Mouse (Mus musculus) limb, embryonic 11.5 days (tissue): ENCODE data around the gene Foxi1. TPM values are rescaled to one million over a fixed set of nuclear protein-coding genes. Genes with fewer than 3 reads are reported as not detected.
"Not testable (repeated sequence)": the region's sequence is repeated elsewhere in the genome, so short reads cannot be mapped to it uniquely, and the experiment has no call there.

ENCODE experiments used
- ATAC-seq: fragments of 200-750 bp; cut with Nextera tagmentation; 2 replicates; pipeline ENCODE4 v1.8.0; 2017; ENCODE audit warnings: low read depth; ENCODE audit not compliant: insufficient number of reproducible peaks, low FRiP score, low TSS enrichment
- DNase-seq: peaks from one replicate; pipeline ENCODE4 v3.0.0-alpha.2; 2015; ENCODE audit warnings: low spot score
- H3K27ac ChIP-seq: fragments of 300-500 bp; sonication (generic); replicated peaks from 2 replicates; pipeline ENCODE4 v1.5.1; 2014; ENCODE audit warnings: low read depth, mild to moderate bottlenecking, low read length
- H3K27me3 ChIP-seq: fragments of 300-500 bp; sonication (generic); 2 replicates; pipeline ENCODE4 v1.6.1; 2014; ENCODE audit warnings: mild to moderate bottlenecking, low read length, mixed read lengths; ENCODE audit not compliant: control insufficient read depth, insufficient read depth
- H3K36me3 ChIP-seq: fragments of 300-500 bp; sonication (generic); 2 replicates; pipeline ENCODE4 v1.6.1; 2014; ENCODE audit warnings: mild to moderate bottlenecking, low read length, moderate library complexity, mixed read lengths; ENCODE audit not compliant: control insufficient read depth, insufficient read depth
- H3K4me1 ChIP-seq: fragments of 300-500 bp; sonication (generic); 2 replicates; pipeline ENCODE4 v1.6.1; 2014; ENCODE audit warnings: low read length, mixed read lengths; ENCODE audit not compliant: control insufficient read depth, insufficient read depth
- H3K4me2 ChIP-seq: fragments of 300-500 bp; sonication (generic); 2 replicates; pipeline ENCODE4 v1.6.1; 2014; ENCODE audit warnings: low read depth, mild to moderate bottlenecking, moderate library complexity; ENCODE audit not compliant: severe bottlenecking
- H3K4me3 ChIP-seq: fragments of 300-500 bp; sonication (generic); 2 replicates; pipeline ENCODE4 v1.5.1; 2014; ENCODE audit warnings: low read depth, low read length
- H3K9ac ChIP-seq: fragments of 300-500 bp; sonication (generic); 2 replicates; pipeline ENCODE4 v1.6.1; 2014; ENCODE audit warnings: mild to moderate bottlenecking, low read length
- H3K9me3 ChIP-seq: fragments of 300-500 bp; sonication (generic); 2 replicates; pipeline ENCODE4 v1.6.1; 2016; ENCODE audit warnings: low read length; ENCODE audit not compliant: control insufficient read depth
- WGBS: fragments of 180-500 bp; shearing (Covaris S2); extraction: QIAGEN DNeasy Blood & Tissue Kit; methylation state at CpG from one replicate; pipeline ENCODE4 v1.1.7; 2014; 5-methylcytosine and 5-hydroxymethylcytosine counted together
- polyA plus RNA-seq: library from polyadenylated mRNA; unstranded; fragments of >200 nt; fragmentation: Nextera tagmentation; extraction: Ambion mirVana; gene quantifications from 2 replicates; pipeline ENCODE4 v1.2.1, GENCODE M21; 2014

Gene Foxi1
- polyA plus RNA-seq, 1 experiment from 2014 or later, result not detected

DNA sequence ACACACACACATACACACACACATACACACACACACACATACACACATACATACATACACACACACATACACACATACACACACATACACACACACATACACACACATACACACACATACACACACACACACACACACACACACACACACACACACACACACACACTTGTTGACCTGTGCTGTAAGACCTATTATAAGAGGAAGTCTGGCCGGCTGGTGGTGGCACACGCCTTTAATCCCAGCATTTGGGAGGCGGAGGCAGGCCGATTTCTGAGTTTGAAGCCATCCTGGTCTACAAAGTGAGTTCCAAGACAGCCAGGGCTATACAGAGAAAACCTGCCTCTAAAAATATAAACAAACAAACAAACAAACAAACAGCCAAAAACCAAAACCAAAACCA, 12.7 kb upstream of the Foxi1 start:
- 88% methylated on average over 4 of the region's 4 CpGs for WGBS
- not testable (repeated sequence) for H3K27ac ChIP-seq, H3K4me1 ChIP-seq, H3K27me3 ChIP-seq, ATAC-seq, H3K9ac ChIP-seq, DNase-seq, H3K9me3 ChIP-seq, H3K4me3 ChIP-seq, H3K4me2 ChIP-seq, H3K36me3 ChIP-seq

DNA sequence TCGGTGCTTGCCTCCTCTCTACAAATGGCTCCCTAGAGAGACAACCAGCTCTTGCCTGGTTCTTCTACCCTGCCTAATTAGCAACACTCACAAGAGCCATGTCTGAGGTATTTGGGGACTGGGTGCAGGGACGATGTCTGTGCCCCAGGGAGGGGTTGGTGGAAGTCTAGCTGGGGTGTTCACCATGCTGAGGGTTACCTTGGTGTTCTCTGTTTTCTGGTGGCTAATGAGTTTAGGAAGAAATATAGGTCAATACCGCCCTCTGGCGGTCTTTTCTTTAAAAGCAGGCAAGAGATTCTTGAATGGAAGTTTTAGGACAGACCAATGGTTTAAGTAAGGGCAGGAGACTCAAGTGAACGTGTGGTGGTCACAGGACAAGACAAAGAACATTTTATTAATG, 5.0 kb upstream of the Foxi1 start:
- no peaks in the 10 kb centered on the region for H3K27me3 ChIP-seq
- DNase-seq (peak; percentile 80), ATAC-seq (no peak)
- H3K9ac ChIP-seq, result no peak overlapping the region
- H3K4me3 ChIP-seq, result no peak overlapping the region
- no peaks in the 10 kb centered on the region for H3K36me3 ChIP-seq
- no peaks in the 10 kb centered on the region for H3K4me1 ChIP-seq
- H3K9me3 ChIP-seq, result no peaks in the 10 kb centered on the region
- WGBS, result 25% methylated on average over 5 of the region's 5 CpGs
- no peak overlapping the region for H3K27ac ChIP-seq
- no peak overlapping the region for H3K4me2 ChIP-seq

DNA sequence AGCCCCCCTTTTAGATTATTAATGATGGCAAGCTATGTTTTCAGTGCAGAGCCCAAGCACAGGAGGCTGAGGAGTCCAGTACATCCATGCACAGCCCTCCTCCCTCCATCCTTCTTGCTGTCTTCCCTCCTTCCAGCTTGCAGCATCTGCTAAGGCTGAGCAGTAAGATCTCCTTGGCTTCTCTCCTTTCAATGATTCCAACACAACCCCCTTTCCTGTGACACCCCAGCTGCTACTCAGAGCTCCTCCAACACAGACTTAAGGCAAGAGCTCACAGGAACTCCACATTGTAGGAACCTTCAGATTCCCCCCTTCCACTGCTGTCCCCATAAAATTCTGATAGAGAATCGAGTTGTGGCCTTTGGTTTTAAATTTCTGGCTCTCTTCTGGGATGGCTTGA, 5.1 kb downstream of the Foxi1 start:
- no peaks in the 10 kb centered on the region for H3K9me3 ChIP-seq
- DNase-seq (no peak), ATAC-seq (no peak)
- H3K4me2 ChIP-seq, result no peak overlapping the region
- H3K4me1 ChIP-seq, result no peaks in the 10 kb centered on the region
- H3K27me3 ChIP-seq, result no peaks in the 10 kb centered on the region
- no peak overlapping the region for H3K9ac ChIP-seq
- no peak overlapping the region for H3K27ac ChIP-seq
- WGBS, result 56% methylated on average over 1 of the region's 1 CpGs
- H3K4me3 ChIP-seq, result no peak overlapping the region
- H3K36me3 ChIP-seq, result no peaks in the 10 kb centered on the region

DNA sequence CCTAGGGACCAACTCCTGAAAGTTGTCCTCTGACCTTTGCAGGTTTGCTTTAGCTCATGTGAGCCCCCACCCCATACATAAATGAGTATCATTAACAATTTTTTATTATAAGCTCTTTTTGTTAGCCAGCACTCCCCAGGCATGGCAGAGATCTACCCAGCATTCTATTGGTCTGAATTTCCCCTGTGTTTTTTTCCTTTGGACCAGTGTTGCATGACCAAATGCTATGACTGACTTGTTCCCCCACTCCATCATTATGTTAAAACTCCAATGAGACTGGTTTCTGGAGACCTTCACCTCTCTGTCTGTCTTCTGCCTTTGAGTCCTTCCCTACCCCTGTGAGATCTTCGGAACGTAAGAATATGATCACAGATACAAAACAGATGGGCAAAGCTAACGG, 12.7 kb downstream of the Foxi1 start:
- WGBS, result 73% methylated on average over 3 of the region's 3 CpGs
- DNase-seq (no peak), ATAC-seq (no peak)
- Histone ChIP-seq H3K4me3 (no peak overlapping the region), H3K4me1 (no peaks in the 10 kb centered on the region), H3K9ac (no peak overlapping the region), H3K4me2 (no peak overlapping the region), H3K27ac (no peak overlapping the region), H3K27me3 (no peaks in the 10 kb centered on the region), H3K36me3 (no peaks in the 10 kb centered on the region), H3K9me3 (no peaks in the 10 kb centered on the region)

DNA sequence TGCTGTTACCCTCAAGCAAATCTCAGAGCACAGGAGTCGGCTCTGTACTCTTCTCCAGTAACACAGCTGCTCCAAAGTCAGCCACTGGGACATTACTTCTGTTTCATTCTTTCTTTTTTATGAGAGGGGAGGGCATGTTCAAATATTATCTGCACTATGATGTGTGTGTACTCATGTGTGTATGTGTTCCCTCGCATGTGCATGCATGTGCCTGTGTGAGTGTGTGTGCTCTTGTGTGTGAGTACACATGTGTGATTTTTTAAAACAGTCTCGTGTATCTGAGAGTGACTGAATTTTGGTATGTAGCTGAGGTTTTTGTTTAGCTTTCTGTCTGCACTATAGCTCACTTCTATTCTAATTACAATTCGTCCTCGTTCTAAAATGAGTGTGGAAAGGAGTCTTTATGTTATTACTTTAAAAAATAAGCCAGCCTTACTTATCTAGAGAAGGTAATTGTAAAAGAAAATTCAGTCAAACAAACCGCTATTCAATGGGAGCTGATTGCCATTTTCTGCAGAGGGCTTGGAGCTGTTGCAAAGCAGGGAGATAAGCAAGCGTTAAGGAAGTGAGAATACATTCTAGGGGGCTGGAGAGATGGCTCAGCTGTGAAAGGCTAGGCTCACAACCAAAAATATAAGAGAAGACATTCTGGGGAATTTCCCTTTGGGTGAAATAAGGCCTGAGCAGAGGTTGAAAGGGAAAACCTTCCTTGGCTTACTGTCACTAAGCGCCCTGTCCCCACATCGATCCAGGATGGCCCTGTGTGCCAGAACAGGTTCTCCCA, 13.5 kb downstream of the Foxi1 start:
- H3K4me3 ChIP-seq, result no peak overlapping the region
- no peaks in the 10 kb centered on the region for H3K9me3 ChIP-seq
- H3K36me3 ChIP-seq, result no peaks in the 10 kb centered on the region
- H3K4me1 ChIP-seq, result no peaks in the 10 kb centered on the region
- WGBS, result 74% methylated on average over 9 of the region's 9 CpGs
- no peaks in the 10 kb centered on the region for H3K27me3 ChIP-seq
- ATAC-seq, result no peak
- no peak overlapping the region for H3K27ac ChIP-seq
- no peak for DNase-seq
- H3K9ac ChIP-seq, result no peak overlapping the region
- no peak overlapping the region for H3K4me2 ChIP-seq

DNA sequence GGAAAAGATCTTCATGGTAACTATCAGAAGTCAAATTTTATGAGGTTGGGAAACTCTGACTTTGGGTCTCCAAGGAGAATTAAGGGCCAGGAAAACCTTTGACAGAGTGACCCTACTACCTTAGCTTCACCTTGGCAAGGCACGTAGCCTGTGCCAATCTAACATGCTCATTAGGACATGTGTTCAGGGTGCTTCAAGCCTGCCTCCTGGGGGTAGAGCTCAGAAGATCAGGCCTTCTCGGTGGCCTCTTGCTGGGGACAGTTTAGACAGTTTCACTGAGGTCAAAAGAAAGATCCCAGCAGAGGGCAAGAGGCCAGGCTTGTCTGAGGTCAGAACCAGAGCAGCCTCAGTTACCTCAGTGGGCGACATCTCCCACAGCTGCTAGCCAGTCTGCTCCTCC, 14.2 kb downstream of the Foxi1 start:
- no peaks in the 10 kb centered on the region for H3K9me3 ChIP-seq
- H3K36me3 ChIP-seq, result no peaks in the 10 kb centered on the region
- no peak overlapping the region for H3K27ac ChIP-seq
- no peak overlapping the region for H3K4me2 ChIP-seq
- DNase-seq (no peak), ATAC-seq (no peak)
- WGBS, result 41% methylated on average over 3 of the region's 3 CpGs
- no peak overlapping the region for H3K9ac ChIP-seq
- H3K4me3 ChIP-seq, result no peak overlapping the region
- H3K4me1 ChIP-seq, result no peaks in the 10 kb centered on the region
- no peaks in the 10 kb centered on the region for H3K27me3 ChIP-seq

DNA sequence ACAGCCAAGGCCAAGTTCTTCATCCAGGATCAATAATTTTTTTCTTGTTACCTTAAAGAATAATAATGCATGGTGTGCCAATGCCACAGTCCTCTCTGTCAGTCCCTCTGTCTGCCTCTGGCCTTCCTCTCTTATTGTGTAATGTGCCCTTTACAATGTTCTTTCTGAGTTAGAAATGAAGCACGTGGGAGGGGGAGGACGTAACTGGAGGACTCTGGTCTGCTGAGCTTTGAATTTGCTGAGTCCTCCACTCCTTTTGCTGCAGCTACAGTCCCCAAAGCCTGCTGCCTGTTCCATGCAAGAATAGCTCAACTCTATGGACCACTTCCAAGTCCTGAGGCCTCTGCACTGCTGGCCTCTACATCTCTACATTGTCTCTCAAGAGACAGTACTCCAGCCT, 23.6 kb downstream of the Foxi1 start:
- no peak overlapping the region for H3K4me2 ChIP-seq

DNA sequence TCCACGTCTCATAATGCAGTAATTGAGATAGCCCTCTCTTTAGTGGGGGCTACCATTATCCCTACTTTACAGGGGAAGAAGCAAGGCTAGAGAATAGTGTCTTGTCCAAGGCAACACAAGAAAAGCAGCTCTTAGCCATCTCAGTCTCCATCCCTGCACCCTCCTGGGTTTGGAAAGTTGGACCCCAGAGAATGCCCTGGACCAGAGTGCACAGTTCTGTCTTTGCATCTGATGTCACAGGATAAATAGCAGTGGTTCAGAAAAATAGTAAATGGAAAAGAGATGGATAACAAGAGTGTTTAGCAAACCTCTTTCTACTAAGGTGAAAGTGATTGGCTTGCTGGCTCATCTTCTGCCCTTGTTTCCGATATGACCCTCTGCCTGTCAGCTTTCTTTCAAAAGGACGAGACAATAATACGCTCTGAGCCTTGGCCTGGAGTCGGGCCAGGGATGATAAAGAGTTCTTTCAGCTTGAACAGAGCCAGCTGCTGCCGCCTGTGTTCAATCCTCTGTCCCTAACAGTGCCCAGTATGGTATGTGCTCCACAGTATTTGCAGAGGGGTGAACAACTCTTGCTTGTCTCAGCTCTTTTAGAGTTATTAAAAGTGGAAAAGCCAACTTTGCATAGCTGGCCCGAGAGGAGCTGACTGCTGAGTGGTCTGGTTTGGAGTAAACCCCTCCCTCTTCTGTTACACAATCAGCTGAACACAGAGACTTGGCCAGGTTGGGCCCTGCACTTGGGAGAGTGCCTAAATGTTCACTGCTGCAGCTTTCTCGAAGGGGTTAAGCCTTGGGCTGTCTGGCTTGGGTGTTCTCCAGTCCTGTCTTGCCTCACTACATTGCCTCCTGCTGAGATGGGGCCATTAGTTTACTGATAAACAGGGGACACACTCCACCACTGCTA, 26.4 kb downstream of the Foxi1 start:
- H3K27me3 ChIP-seq, result no peaks in the 10 kb centered on the region
- H3K4me2 ChIP-seq, result no peak overlapping the region
- H3K4me1 ChIP-seq, result no peaks in the 10 kb centered on the region
- DNase-seq (no peak), ATAC-seq (no peak)
- no peaks in the 10 kb centered on the region for H3K36me3 ChIP-seq
- no peak overlapping the region for H3K4me3 ChIP-seq
- no peaks in the 10 kb centered on the region for H3K9me3 ChIP-seq
- no peak overlapping the region for H3K27ac ChIP-seq
- no peak overlapping the region for H3K9ac ChIP-seq
- WGBS, result 65% methylated on average over 8 of the region's 8 CpGs

More for the DNA sequence above, 23.6 kb downstream of the Foxi1 start:
- no peak overlapping the region for H3K27ac ChIP-seq
- H3K27me3 ChIP-seq, result no peaks in the 10 kb centered on the region
- no peak overlapping the region for H3K9ac ChIP-seq
- no peaks in the 10 kb centered on the region for H3K4me1 ChIP-seq
- H3K36me3 ChIP-seq, result no peaks in the 10 kb centered on the region
- no peak for DNase-seq
- H3K9me3 ChIP-seq, result no peaks in the 10 kb centered on the region
- no peak for ATAC-seq
- 78% methylated on average over 2 of the region's 2 CpGs for WGBS
- H3K4me3 ChIP-seq, result no peak overlapping the region
